Mouse (Mus musculus) left cerebral cortex, postnatal 25 days (tissue): Measurements from ENCODE around the gene Ap4b1. TPM values are rescaled to one million over a fixed set of nuclear protein-coding genes. Genes with fewer than 3 reads are reported as not detected.
"Not testable (repeated sequence)": the region's sequence is repeated elsewhere in the genome, so short reads cannot be mapped to it uniquely, and the experiment has no call there.

Experiments used
- DNase-seq, 2 experiments: peaks; one replicate each; pipeline ENCODE4 v3.0.0; 2022; ENCODE audit warnings: low spot score in 2 of 2, mixed read lengths in 1 of 2
- intact Hi-C: fragments of 180-260 bp; cut with DNase I; formaldehyde crosslinking; loops from one replicate; pipeline ENCODE4 v1.15.1; 2025
- total RNA-seq, 2 experiments: library from RNA; stranded (reverse); gene quantifications; 2 replicates each; pipeline ENCODE4 v1.2.3; 2021

Ap4b1 gene
- 10 to 100 TPM; 14.1 to 16.1 TPM for total RNA-seq

GRCm38 (mm10) chr3:103808891-103809798 lies at the start of gene Ap4b1, which contains the start of the genes Dclre1b and Gm43064:
TSS of gene Ap4b1 (plus strand) at chr3:103809520.
TSS of gene Dclre1b (minus strand) at chr3:103809444.
TSS of gene Gm43064 (plus strand) at chr3:103809573.
- peak; percentile 91 for DNase-seq

GRCm38 (mm10) chr3:103766789-103767188 lies 42.5 kb upstream of the Ap4b1 start:
- no peak for DNase-seq
- intact Hi-C loops: no loop called here

More at GRCm38 (mm10) chr3:103808891-103809798, at the start of gene Ap4b1, which contains the start of the genes Dclre1b and Gm43064:
- intact Hi-C loops: loop anchor here (1.0 kb wide), 2 partner anchors 18 to 78 kb away; partner anchors contain the start of gene Hipk1

GRCm38 (mm10) chr3:103771531-103772130 lies 37.7 kb upstream of the Ap4b1 start:
- intact Hi-C loops: no loop called here
- peak in 1 of 2 experiments; percentile 16 for DNase-seq

GRCm38 (mm10) chr3:103772846-103773245 lies 36.5 kb upstream of the Ap4b1 start:
- intact Hi-C loops: no loop called here
- DNase-seq: no peak

GRCm38 (mm10) chr3:103773508-103773907 lies 35.8 kb upstream of the Ap4b1 start:
- DNase-seq: no peak
- intact Hi-C loops: no loop called here

GRCm38 (mm10) chr3:103774009-103774408 lies 35.3 kb upstream of the Ap4b1 start:
- DNase-seq: no peak
- intact Hi-C loops: no loop called here

GRCm38 (mm10) chr3:103777940-103778339 lies 31.4 kb upstream of the Ap4b1 start:
- no peak for DNase-seq
- intact Hi-C loops: no loop called here

GRCm38 (mm10) chr3:103778660-103779059 lies 30.7 kb upstream of the Ap4b1 start:
- DNase-seq: no peak
- intact Hi-C loops: no loop called here

GRCm38 (mm10) chr3:103779183-103779582 lies 30.1 kb upstream of the Ap4b1 start:
- intact Hi-C loops: no loop called here
- no peak for DNase-seq

- intact Hi-C loops: no loop called here
- peak; percentile 45 to 82 for DNase-seq
Observed at GRCm38 (mm10) chr3:103780271-103780670, 29.0 kb upstream of the Ap4b1 start.

- intact Hi-C loops: no loop called here
- DNase-seq: no peak
Observed at GRCm38 (mm10) chr3:103780777-103781176, 28.5 kb upstream of the Ap4b1 start.

GRCm38 (mm10) chr3:103782844-103783609 lies 26.3 kb upstream of the Ap4b1 start:
- intact Hi-C loops: no loop called here
- no peak for DNase-seq

- DNase-seq: no peak
- intact Hi-C loops: no loop called here
Observed at GRCm38 (mm10) chr3:103787225-103787624, 22.1 kb upstream of the Ap4b1 start.

GRCm38 (mm10) chr3:103789096-103789495 lies 20.2 kb upstream of the Ap4b1 start:
- no peak for DNase-seq

GRCm38 (mm10) chr3:103789891-103790345 lies 19.4 kb upstream of the Ap4b1 start:
- intact Hi-C loops: loop anchor here (2.0 kb wide), 1 partner anchor 125 kb away; the partner anchor contains the start of gene Rsbn1

More at GRCm38 (mm10) chr3:103789096-103789495, 20.2 kb upstream of the Ap4b1 start:
- intact Hi-C loops: no loop called here

GRCm38 (mm10) chr3:103790346-103791145 lies 18.8 kb upstream of the Ap4b1 start:
- intact Hi-C loops: loop anchor here (1.0 to 2.0 kb wide), 2 partner anchors 19 to 124 kb away; partner anchors contain the start of genes Ap4b1, Dclre1b, Gm43064 and Rsbn1
- peak in 1 of 2 experiments; percentile 47 for DNase-seq

More at GRCm38 (mm10) chr3:103789891-103790345, 19.4 kb upstream of the Ap4b1 start:
- DNase-seq: peak in 1 of 2 experiments; percentile 31

GRCm38 (mm10) chr3:103791230-103792110 lies 17.9 kb upstream of the Ap4b1 start, which contains the start of gene Hipk1:
TSS of gene Hipk1 (minus strand) at chr3:103791563.
- intact Hi-C loops: loop anchor here (1.0 to 2.0 kb wide), 2 partner anchors 18 to 123 kb away; partner anchors contain the start of genes Ap4b1, Dclre1b, Gm43064 and Rsbn1
- DNase-seq: peak; percentile 94 to 97

- intact Hi-C loops, DNase-seq: not testable (repeated sequence)
Observed at GRCm38 (mm10) chr3:103792111-103792406, 17.3 kb upstream of the Ap4b1 start.
